Mouse (Mus musculus) urinary bladder, adult 18-20 months (tissue): ENCODE measurements around the gene Gm21876.
"Not testable (repeated sequence)": the region's sequence is repeated elsewhere in the genome, so short reads cannot be mapped to it uniquely, and the experiment has no call there.

Experiments used
- DNase-seq, 2 experiments: peaks; one replicate each; pipeline ENCODE4 v3.0.0; 2022; ENCODE audit warnings: low spot score in 2 of 2, mixed read lengths in 2 of 2

The Gm21876 gene

GRCm38 (mm10) chrX:21175553-21175952 lies at the start of gene Gm21876:
TSS of gene Gm21876 (minus strand) at chrX:21175653.
- DNase-seq = no peak

- DNase-seq = no peak
Observed at GRCm38 (mm10) chrX:21220422-21220821, 45.0 kb upstream of the Gm21876 start.

DNA sequence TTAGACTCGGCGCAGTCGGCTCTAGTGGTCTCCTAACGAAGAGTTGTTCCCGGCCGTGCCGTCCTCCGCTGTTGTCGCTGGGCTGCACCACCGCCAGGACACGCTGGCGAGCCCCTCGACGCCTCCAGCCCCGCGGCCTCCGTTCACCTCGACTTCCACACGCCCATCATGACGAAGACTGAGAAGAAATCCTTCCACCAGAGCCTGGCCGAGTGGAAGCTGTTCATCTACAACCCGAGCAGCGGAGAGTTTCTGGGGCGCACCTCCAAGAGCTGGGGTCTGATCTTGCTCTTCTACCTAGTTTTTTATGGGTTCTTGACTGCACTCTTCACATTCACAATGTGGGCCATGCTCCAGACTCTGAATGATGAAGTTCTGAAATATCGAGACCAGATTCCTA lies 28.8 kb downstream of the Gm21876 start:
- DNase-seq = not testable (repeated sequence)
